Mouse (Mus musculus) megakaryocyte, embryonic 14.5 days (primary cell): ENCODE measurements around the gene Itprip.

ENCODE experiments used
- FLI1 ChIP-seq: IDR thresholded peaks from 2 replicates; pipeline ENCODE4 v1.6.1; 2012; ENCODE audit warnings: low read length, inconsistent platforms, mixed read lengths
- GATA1 ChIP-seq: IDR thresholded peaks from 3 replicates; pipeline ENCODE4 v1.6.1; 2012; ENCODE audit warnings: mixed read lengths, low read length, inconsistent platforms, borderline replicate concordance

DNA sequence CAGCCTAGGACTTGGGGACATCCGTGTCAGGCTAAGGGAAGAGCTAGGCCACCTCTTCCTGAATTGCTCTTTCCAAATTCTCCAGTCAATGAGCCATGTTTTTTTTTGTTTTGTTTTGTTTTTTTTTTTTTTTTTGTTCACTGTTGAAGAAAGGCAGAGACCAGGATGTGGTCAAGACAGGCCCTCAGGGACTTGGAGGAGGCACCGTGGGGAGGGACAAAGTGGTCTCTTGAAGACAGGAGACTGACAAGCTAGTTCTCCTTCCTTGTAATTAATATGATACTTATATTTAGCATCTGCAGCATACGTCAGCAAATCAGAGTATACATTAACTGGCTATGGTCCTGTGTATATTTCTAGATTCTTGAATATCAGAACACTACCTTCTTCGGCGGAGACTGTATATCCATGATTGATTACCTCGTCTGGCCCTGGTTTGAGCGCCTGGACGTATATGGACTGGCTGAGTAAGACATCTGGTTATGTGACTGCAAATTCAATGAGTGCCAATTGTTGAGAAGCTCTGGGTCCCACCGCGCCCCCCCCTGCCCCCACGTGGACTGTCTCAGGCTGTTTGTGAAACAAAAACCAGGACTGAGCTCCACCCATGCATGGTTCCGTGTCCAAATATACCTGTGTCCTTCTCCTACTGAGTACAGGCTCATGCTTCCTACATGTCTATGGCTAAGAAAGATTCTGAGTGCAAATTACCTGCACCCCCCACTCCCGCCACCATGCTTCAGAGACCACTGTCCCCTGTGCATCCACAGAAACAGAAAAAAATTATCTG lies 34.6 kb downstream of the Itprip start:
- no peak for TF ChIP-seq FLI1
- no peak for TF ChIP-seq GATA1
